Mouse (Mus musculus): ENCODE data around the gene Slc6a21. TPM values are rescaled to one million over a fixed set of nuclear protein-coding genes. Genes with fewer than 3 reads are reported as not detected.

Slc6a21 gene
- polyA plus RNA-seq, 1 experiment: not detected

DNA sequence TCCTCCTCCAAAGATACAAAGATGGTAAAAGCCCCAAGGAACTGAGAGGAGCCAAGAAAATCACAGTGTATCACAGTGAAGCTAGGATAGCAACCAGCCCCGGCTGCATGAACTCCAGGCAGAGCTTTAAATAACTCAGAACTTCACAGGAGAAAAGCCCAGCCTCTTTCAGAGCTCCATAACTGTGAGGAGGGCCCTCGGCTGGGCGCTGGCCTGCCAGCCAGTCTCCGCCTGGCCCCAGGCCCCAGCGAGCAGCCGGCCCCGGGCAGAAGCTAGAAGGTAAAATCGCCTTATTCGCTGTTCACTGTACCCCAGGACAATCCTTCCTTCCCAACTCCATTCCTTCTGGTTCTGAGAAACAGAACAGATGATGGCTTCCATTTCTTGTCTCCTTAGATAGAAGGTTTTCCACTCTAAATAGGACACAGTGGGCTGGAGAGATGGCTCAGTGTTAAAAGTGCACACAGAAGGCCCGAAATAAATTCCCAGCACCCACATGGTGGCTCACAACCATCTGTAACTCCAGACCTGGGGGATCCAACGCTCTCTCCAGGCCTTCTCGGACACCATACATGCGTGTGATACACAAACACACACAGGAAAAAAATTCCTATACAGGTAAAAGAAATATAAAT lies 51.6 kb downstream of the Slc6a21 start:
- WGBS: 88% methylated on average over 13 of the region's 13 CpGs
- DNase-seq: no peak
- Histone ChIP-seq H3K4me1 (ENCODE audit: control insufficient read depth, insufficient read depth, low read length) (peaks cover 3% of the 10 kb centered on the region), H3K4me3 (replicated peaks; ENCODE audit: extremely low read depth, low read depth, low read length) (no peak overlapping the region)
- no peak for TF ChIP-seq CTCF (IDR thresholded peaks at IDR 0.05; ENCODE audit: insufficient read depth, low read length)
- TF ChIP-seq POLR2A (IDR thresholded peaks at IDR 0.05; ENCODE audit: borderline replicate concordance, extremely low read depth, low read depth, low read length): no peak

- no peak for DNase-seq
- 81% methylated on average over 6 of the region's 6 CpGs for WGBS
These were observed 54.2 kb downstream of the Slc6a21 start for GRCm38 (mm10) chr7:45331502-45331901.

DNA sequence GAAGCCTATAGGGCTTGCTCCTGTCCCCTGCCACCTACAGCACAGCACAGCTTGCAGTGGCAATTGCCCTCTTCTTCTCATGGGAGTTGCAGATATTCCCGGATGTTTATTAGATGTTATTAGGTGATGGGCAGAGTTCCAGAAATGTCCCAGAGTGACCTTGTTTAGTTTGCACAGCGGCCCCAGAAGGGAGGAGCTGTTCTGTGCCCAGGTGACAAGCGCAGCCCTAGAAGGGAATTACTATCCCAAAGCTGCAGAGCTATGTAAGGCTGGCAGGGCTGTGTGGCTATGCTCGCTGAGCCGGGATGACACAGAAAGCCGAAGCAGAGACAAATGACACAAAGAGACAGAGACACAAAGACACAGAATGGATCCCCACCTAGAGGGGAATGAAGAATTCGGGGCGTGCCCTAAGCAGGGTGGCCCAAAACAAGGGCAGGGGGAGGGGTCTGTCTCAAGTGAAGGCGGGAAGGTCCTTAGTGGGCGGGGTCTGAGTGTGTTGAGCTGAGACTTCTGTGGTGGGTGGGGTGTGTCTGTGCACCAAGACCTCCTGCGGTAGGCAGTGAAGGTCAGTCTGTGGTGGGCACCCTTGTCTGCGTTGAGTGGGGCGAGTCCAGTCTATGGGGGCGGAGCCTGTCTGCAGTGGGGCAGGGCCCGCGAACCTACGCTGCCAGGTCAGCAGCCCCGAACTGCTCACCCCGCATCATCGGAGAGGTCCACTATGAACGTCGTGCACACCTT lies 55.5 kb downstream of the Slc6a21 start:
- WGBS: 2% methylated on average over 22 of the region's 22 CpGs
- TF ChIP-seq POLR2A (IDR thresholded peaks at IDR 0.05; ENCODE audit: borderline replicate concordance, extremely low read depth, low read depth, low read length): peak; percentile 31; the same call in 1 of the 2 replicates
- no peak for TF ChIP-seq CTCF (IDR thresholded peaks at IDR 0.05; ENCODE audit: insufficient read depth, low read length)
- H3K4me3 ChIP-seq (replicated peaks; ENCODE audit: extremely low read depth, low read depth, low read length): peak overlapping the region; percentile 77
- no peak for DNase-seq
- H3K4me1 ChIP-seq (ENCODE audit: control insufficient read depth, insufficient read depth, low read length): peaks cover 3% of the 10 kb centered on the region

More at GRCm38 (mm10) chr7:45331502-45331901, 54.2 kb downstream of the Slc6a21 start:
- H3K4me1 ChIP-seq (ENCODE audit: control insufficient read depth, insufficient read depth, low read length): peaks cover 3% of the 10 kb centered on the region
- no peak for TF ChIP-seq POLR2A (IDR thresholded peaks at IDR 0.05; ENCODE audit: borderline replicate concordance, extremely low read depth, low read depth, low read length)
- TF ChIP-seq CTCF (IDR thresholded peaks at IDR 0.05; ENCODE audit: insufficient read depth, low read length): peak; percentile 34
- H3K4me3 ChIP-seq (replicated peaks; ENCODE audit: extremely low read depth, low read depth, low read length): no peak overlapping the region

DNA sequence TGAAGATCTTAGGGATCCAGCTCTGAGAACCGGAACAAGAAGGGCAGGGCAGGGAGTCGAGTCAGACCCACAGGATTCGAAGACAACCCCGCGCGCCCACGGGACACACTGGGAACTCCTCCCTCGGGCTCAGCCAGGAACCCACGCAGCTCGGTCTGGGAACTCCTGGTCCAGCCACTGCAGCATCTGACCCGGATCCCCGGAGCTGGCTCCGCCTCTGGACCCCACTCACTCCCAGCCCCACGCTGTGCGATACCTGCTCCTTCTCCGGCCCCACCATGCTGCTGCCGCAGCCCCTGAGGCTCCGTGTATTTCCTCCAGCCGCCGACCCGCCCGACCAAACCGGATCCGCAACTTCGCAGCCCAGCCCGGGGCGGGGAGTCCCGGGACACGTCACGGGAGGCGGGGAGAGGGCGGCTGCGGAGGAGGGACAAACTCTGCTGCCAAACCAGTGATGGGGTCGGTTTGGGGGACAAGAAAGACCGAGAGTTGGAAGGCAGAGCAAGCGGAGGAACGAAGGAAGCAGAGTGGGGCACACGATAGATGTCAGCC lies 56.2 kb downstream of the Slc6a21 start, which contains the start of gene Trpm4:
Gene Trpm4 (minus strand): TSS at position 350 of the 552 bp plus-strand sequence.
- under 1% methylated on average over 38 of the region's 38 CpGs for WGBS
- DNase-seq: peak; percentile 95
- Histone ChIP-seq H3K4me1 (ENCODE audit: control insufficient read depth, insufficient read depth, low read length) (peaks cover 3% of the 10 kb centered on the region), H3K4me3 (replicated peaks; ENCODE audit: extremely low read depth, low read depth, low read length) (peak within 1 kb of the TSS; percentile 77)
- TF ChIP-seq POLR2A (IDR thresholded peaks at IDR 0.05; ENCODE audit: borderline replicate concordance, extremely low read depth, low read depth, low read length) (peak; percentile 86; the same call in 1 of the 2 replicates), CTCF (IDR thresholded peaks at IDR 0.05; ENCODE audit: insufficient read depth, low read length) (no peak)

- H3K4me3 ChIP-seq (replicated peaks; ENCODE audit: extremely low read depth, low read depth, low read length): no peak overlapping the region
- WGBS: 55% methylated on average over 3 of the region's 3 CpGs
- DNase-seq: no peak
- TF ChIP-seq CTCF (IDR thresholded peaks at IDR 0.05; ENCODE audit: insufficient read depth, low read length): no peak
- TF ChIP-seq POLR2A (IDR thresholded peaks at IDR 0.05; ENCODE audit: borderline replicate concordance, extremely low read depth, low read depth, low read length): no peak
- H3K4me1 ChIP-seq (ENCODE audit: control insufficient read depth, insufficient read depth, low read length): peaks cover 3% of the 10 kb centered on the region
These were observed 57.3 kb downstream of the Slc6a21 start for GRCm38 (mm10) chr7:45334605-45335004.

GRCm38 (mm10) chr7:45335056-45335455 lies 57.7 kb downstream of the Slc6a21 start, which contains the start of gene Hrc:
Hrc (plus strand) TSS chr7:45335290.
- H3K4me1 ChIP-seq (ENCODE audit: control insufficient read depth, insufficient read depth, low read length): peaks cover 6% of the 10 kb centered on the region
- H3K4me3 ChIP-seq (replicated peaks; ENCODE audit: extremely low read depth, low read depth, low read length): no peak within 1 kb of the TSS
- 35% methylated on average over 5 of the region's 5 CpGs for WGBS
- no peak for TF ChIP-seq CTCF (IDR thresholded peaks at IDR 0.05; ENCODE audit: insufficient read depth, low read length)
- no peak for TF ChIP-seq POLR2A (IDR thresholded peaks at IDR 0.05; ENCODE audit: borderline replicate concordance, extremely low read depth, low read depth, low read length)
- no peak for DNase-seq

- peaks cover 16% of the 10 kb centered on the region for H3K4me1 ChIP-seq (ENCODE audit: control insufficient read depth, insufficient read depth, low read length)
These were observed 59.0 kb downstream of the Slc6a21 start for GRCm38 (mm10) chr7:45336319-45336718.

GRCm38 (mm10) chr7:45337469-45337868 lies 60.2 kb downstream of the Slc6a21 start:
- WGBS: 23% methylated on average over 4 of the region's 4 CpGs
- DNase-seq: no peak
- TF ChIP-seq POLR2A (IDR thresholded peaks at IDR 0.05; ENCODE audit: borderline replicate concordance, extremely low read depth, low read depth, low read length) (no peak), CTCF (IDR thresholded peaks at IDR 0.05; ENCODE audit: insufficient read depth, low read length) (no peak)
- H3K4me3 ChIP-seq (replicated peaks; ENCODE audit: extremely low read depth, low read depth, low read length): no peak overlapping the region
- peaks cover 15% of the 10 kb centered on the region for H3K4me1 ChIP-seq (ENCODE audit: control insufficient read depth, insufficient read depth, low read length)

More at GRCm38 (mm10) chr7:45336319-45336718, 59.0 kb downstream of the Slc6a21 start:
- TF ChIP-seq CTCF (IDR thresholded peaks at IDR 0.05; ENCODE audit: insufficient read depth, low read length) (no peak), POLR2A (IDR thresholded peaks at IDR 0.05; ENCODE audit: borderline replicate concordance, extremely low read depth, low read depth, low read length) (no peak)
- DNase-seq: no peak
- no peak overlapping the region for H3K4me3 ChIP-seq (replicated peaks; ENCODE audit: extremely low read depth, low read depth, low read length)
- WGBS: 81% methylated on average over 4 of the region's 4 CpGs

DNA sequence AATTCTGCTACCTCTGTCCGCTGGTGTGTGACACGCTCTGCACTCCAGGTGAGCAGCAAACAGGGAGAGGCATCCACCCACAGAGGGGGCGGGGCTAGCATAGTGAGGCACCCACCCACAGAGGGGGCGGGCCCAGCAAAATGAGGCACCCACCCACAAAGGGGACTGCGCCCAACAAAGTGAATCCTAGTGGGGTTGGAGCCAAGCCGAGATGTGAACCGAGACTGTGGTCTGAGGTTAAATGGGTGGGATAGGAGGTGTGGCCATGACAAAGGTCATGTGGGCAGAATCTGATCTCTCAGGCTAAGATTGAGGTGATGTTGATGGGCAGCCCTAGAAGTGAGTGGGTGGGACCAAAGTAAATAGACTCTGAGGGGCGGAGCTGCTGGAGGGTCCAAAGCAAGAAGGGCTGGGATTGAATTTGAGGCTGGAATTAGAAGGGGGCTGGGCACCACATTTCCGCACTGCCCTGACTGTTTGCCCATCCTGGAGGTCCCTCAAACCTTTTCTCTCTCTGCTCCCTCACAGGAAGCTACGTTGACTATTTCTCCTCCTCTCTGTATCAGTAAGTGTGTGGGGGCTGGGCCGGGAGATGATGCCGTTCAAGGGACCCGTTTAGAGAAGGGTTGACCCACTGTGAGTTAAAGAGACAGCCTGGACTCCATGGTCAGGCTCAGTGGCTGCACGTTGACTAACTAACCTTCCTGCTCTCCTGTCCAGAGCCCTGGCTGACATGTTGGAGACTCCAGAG lies 61.0 kb downstream of the Slc6a21 start:
- DNase-seq: peak; percentile 60
- no peak overlapping the region for H3K4me3 ChIP-seq (replicated peaks; ENCODE audit: extremely low read depth, low read depth, low read length)

More for the DNA sequence above, 61.0 kb downstream of the Slc6a21 start:
- 8% methylated on average over 14 of the region's 14 CpGs for WGBS
- H3K4me1 ChIP-seq (ENCODE audit: control insufficient read depth, insufficient read depth, low read length): peaks cover 15% of the 10 kb centered on the region
- TF ChIP-seq CTCF (IDR thresholded peaks at IDR 0.05; ENCODE audit: insufficient read depth, low read length): no peak
- TF ChIP-seq POLR2A (IDR thresholded peaks at IDR 0.05; ENCODE audit: borderline replicate concordance, extremely low read depth, low read depth, low read length): no peak

Other genes starting within 250 kb of the Slc6a21 start
- 11.1 and 15.9 TPM in 2 replicates for gene Prr12, start 224.6 kb upstream of the Slc6a21 start, polyA plus RNA-seq (2012; rRNA removed)
- 86.5 and 102 TPM in 2 replicates for gene Nosip, start 215.1 kb upstream of the Slc6a21 start, polyA plus RNA-seq (2012; rRNA removed)
- gene Prrg2, start 214.8 kb upstream of the Slc6a21 start, polyA plus RNA-seq (2012; rRNA removed): 82.5 and 90.6 TPM in 2 replicates
- 172 and 174 TPM in 2 replicates for gene Rcn3, start 185.3 kb upstream of the Slc6a21 start, polyA plus RNA-seq (2012; rRNA removed)
- gene Fcgrt, start 173.7 kb upstream of the Slc6a21 start, polyA plus RNA-seq (2012; rRNA removed): 112 and 120 TPM in 2 replicates
- 125 and 221 TPM in 2 replicates for gene Rps11, start 153.1 kb upstream of the Slc6a21 start, polyA plus RNA-seq (2012; rRNA removed)
- gene Rpl13a, start 148.8 kb upstream of the Slc6a21 start, polyA plus RNA-seq (2012; rRNA removed): 1,255 and 1,630 TPM in 2 replicates
- gene Gm45713, start 141.3 kb upstream of the Slc6a21 start, polyA plus RNA-seq (2012; rRNA removed): 3.1 TPM in 2 replicates
- 151 and 195 TPM in 2 replicates for gene Flt3l, start 141.1 kb upstream of the Slc6a21 start, polyA plus RNA-seq (2012; rRNA removed)
- gene Pih1d1, start 123.2 kb upstream of the Slc6a21 start, polyA plus RNA-seq (2012; rRNA removed): 46.9 and 50.1 TPM in 2 replicates
- gene Aldh16a1, start 122.9 kb upstream of the Slc6a21 start, polyA plus RNA-seq (2012; rRNA removed): 48.6 and 58.5 TPM in 2 replicates
- 2.4 and 2.7 TPM in 2 replicates for gene Slc17a7, start 113.6 kb upstream of the Slc6a21 start, polyA plus RNA-seq (2012; rRNA removed)
- gene Gfy, start 97.9 kb upstream of the Slc6a21 start, polyA plus RNA-seq (2012; rRNA removed): 0.44 and 0.53 TPM in 2 replicates
- gene Pth2, start 96.5 kb upstream of the Slc6a21 start, polyA plus RNA-seq (2012; rRNA removed): not detected in 2 replicates
- 3.3 and 4.1 TPM in 2 replicates for gene Ccdc155, start 72.6 kb upstream of the Slc6a21 start, polyA plus RNA-seq (2012; rRNA removed)
- gene Dkkl1, start 65.4 kb upstream of the Slc6a21 start, polyA plus RNA-seq (2012; rRNA removed): 1.4 and 5.2 TPM in 2 replicates
- gene Tead2, start 61.8 kb upstream of the Slc6a21 start, polyA plus RNA-seq (2012; rRNA removed): 37.6 and 44.1 TPM in 2 replicates
- gene Cd37, start 38.4 kb upstream of the Slc6a21 start, polyA plus RNA-seq (2012; rRNA removed): 82.1 and 84.1 TPM in 2 replicates
- gene Slc6a16, start 36.4 kb upstream of the Slc6a21 start, polyA plus RNA-seq (2012; rRNA removed): 0.12 TPM in 1 of 2 replicates, not detected in the other
- gene Trpm4, start 56.3 kb downstream of the Slc6a21 start, polyA plus RNA-seq (2012; rRNA removed): 41.8 and 44.8 TPM in 2 replicates
- gene Hrc, start 57.8 kb downstream of the Slc6a21 start, polyA plus RNA-seq (2012; rRNA removed): 2.4 and 10.0 TPM in 2 replicates
- 1.2 and 3.7 TPM in 2 replicates for gene Ppfia3, start 89.5 kb downstream of the Slc6a21 start, polyA plus RNA-seq (2012; rRNA removed)
- gene Lin7b, start 93.1 kb downstream of the Slc6a21 start, polyA plus RNA-seq (2012; rRNA removed): 1.4 and 2.2 TPM in 2 replicates
- gene Snrnp70, start 118.2 kb downstream of the Slc6a21 start, polyA plus RNA-seq (2012; rRNA removed): 240 and 319 TPM in 2 replicates
- 0.23 and 2.3 TPM in 2 replicates for gene Kcna7, start 128.1 kb downstream of the Slc6a21 start, polyA plus RNA-seq (2012; rRNA removed)
- gene Ntf5, start 136.2 kb downstream of the Slc6a21 start, polyA plus RNA-seq (2012; rRNA removed): 4.6 and 4.8 TPM in 2 replicates
- 26.5 and 33.4 TPM in 2 replicates for gene Lhb, start 143.3 kb downstream of the Slc6a21 start, polyA plus RNA-seq (2012; rRNA removed)
- gene Gys1, start 157.3 kb downstream of the Slc6a21 start, polyA plus RNA-seq (2012; rRNA removed): 33.0 and 39.4 TPM in 2 replicates
- 61.1 and 61.7 TPM in 2 replicates for gene Ruvbl2, start 160.6 kb downstream of the Slc6a21 start, polyA plus RNA-seq (2012; rRNA removed)
- 2,878 and 3,367 TPM in 2 replicates for gene Ftl1, start 182.4 kb downstream of the Slc6a21 start, polyA plus RNA-seq (2012; rRNA removed)
- 117 and 128 TPM in 2 replicates for gene Bax, start 189.4 kb downstream of the Slc6a21 start, polyA plus RNA-seq (2012; rRNA removed)
- gene Tulp2, start 204.4 kb downstream of the Slc6a21 start, polyA plus RNA-seq (2012; rRNA removed): 0.11 and 0.17 TPM in 2 replicates
- not detected in 2 replicates for gene Gm45808, start 209.3 kb downstream of the Slc6a21 start, polyA plus RNA-seq (2012; rRNA removed)
- gene Dhdh, start 211.3 kb downstream of the Slc6a21 start, polyA plus RNA-seq (2012; rRNA removed): 4.4 and 5.4 TPM in 2 replicates
- gene Nucb1, start 232.9 kb downstream of the Slc6a21 start, polyA plus RNA-seq (2012; rRNA removed): 420 and 430 TPM in 2 replicates
- 58.6 and 73.7 TPM in 2 replicates for gene Ppp1r15a, start 248.8 kb downstream of the Slc6a21 start, polyA plus RNA-seq (2012; rRNA removed)
- gene Plekha4, start 248.8 kb downstream of the Slc6a21 start, polyA plus RNA-seq (2012; rRNA removed): 11.8 and 13.1 TPM in 2 replicates

All from lung, adult 2 months (tissue).